Mouse (Mus musculus): ENCODE results near the gene Rfesd.

Gene Rfesd

DNA sequence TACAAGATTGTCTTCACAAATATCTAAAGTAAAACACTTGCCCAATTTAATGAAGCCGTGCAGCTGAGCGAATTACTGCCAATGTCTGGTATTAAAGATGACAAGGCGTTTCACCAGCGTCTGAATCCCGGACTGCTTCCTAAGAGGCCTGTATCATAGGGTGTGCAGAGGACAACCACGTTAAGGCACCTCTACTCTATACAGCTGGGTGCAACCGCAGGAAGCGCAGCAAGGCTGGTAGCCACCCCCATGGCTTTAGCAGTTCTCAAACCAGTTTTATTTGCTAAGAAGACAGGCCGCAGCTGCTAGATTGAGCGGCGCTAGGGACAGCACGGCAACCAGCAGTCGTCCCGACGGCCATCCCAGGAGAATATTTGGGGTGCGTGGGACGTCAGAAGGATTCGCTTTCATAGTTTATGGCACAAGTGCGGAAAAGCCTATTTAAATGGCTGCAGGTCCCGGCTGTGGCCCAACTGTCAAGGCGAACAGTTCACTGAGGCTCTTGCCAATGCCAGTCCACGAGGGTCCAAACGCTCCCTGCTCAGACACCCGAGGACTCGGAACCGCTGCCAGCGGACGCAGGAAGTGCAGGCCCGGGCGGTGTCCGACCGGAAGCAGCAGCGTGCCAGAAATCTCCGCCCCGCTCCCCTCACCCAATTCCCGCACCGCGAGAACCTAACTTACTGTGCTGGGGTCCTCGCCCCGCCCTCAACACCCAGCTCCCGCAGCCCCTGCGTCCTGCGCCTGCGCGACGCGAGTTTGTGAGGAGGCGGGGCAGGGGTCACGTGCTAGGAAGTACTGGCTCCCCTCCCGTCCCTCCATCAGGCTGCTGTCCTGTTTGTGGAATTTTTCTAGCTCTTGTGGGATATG is at the start of gene Rfesd:
Gene Rfesd (minus strand): TSS at position 746 of the 870 bp plus-strand sequence.
- DNase-seq (ENCODE audit: low spot score): peak; percentile 98

GRCm38 (mm10) chr13:76064363-76064945 is 45.9 kb upstream of the Rfesd start:
- no peak for DNase-seq (ENCODE audit: low spot score)

DNA sequence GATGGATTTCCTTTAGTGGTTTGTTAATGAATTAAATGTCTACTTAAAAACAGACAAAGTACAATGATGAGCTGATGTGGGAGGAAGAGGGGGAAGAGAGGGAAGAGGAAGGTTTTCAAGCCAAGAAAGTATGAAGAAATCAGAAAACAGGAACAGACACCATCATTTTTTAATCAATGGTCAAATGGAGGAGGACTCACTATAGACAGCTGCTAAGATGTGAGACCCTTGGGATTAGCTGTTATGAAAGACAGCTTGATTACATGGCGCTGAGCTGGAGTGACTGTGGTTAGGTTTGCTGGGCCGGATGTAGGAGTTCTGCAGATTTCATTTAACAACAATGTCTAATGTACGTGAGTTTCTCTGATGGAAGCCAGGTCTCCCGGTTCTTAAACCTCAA is 45.0 kb upstream of the Rfesd start:
- no peak for DNase-seq (ENCODE audit: low spot score)

- DNase-seq (ENCODE audit: low spot score): no peak
Observed at GRCm38 (mm10) chr13:76062569-76062968, 44.0 kb upstream of the Rfesd start.

DNA sequence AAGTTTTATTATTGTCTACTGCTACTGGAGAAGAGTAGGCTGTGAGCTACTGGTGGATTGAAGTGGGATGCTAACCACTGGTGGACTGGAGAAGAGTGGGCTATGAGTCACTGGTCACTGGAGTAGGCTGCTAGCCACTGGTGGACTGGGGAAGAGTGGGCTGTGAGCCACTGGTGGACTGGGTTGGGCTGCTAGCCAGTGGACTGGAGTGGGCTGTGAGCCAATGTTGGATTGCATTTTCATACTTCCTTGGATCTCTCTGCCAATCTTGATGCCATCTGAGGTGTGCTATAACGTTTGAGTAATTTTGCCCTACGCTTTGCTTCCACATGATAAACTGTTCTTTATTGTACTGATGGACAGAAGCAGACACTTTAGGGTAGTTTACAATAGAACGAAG is 43.6 kb upstream of the Rfesd start:
- DNase-seq (ENCODE audit: low spot score): no peak

DNA sequence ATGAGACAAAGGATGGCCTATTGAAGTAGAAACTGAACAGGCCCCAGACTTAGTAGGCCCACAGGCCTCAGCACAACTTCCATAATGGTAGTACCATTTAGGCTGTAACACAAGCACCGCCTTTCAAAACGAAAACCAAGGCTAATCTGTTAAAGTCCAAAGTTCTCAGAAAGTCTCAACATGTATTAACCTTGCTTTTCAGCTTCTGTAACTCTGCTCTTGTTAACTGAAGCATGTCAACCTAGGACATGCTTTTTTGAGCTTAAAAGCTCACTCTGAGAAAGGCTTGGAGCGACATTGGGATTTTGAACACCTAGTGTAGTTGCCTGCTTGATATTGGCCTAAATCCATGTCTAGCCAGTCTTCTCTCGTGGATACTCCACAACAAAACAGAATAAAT is 41.1 kb upstream of the Rfesd start:
- no peak for DNase-seq (ENCODE audit: low spot score)

GRCm38 (mm10) chr13:76057267-76058069 is 38.9 kb upstream of the Rfesd start:
- no peak for DNase-seq (ENCODE audit: low spot score)

- DNase-seq (ENCODE audit: low spot score): no peak
Observed at GRCm38 (mm10) chr13:76056896-76057266, 38.4 kb upstream of the Rfesd start, which contains the start of gene Gpr150. Gene Gpr150 (minus strand): TSS chr13:76056996.

DNA sequence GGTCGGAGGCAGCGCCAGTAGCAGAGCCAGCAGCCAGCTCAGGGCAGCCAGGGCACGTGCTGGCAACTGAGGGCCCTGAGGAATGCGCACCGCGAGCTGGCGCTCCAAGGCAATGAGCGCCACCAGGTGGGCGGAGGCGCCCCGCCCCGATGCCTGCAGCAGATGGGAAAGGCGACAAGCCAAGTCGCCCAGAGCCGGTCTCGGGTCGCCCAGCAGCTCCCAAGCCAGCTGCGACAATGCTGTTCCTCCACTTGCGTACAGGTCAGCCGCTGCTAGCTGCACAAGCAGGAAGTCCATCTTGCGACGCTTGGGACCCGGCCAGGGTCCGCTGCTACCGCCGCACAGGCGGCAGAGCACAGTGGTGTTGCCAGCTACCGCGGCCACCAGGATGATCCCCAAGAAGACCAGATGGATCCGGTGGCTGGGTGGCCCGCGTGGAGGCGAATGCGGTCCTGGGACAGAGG is 37.8 kb upstream of the Rfesd start:
- peak; percentile 71 for DNase-seq (ENCODE audit: low spot score)

DNA sequence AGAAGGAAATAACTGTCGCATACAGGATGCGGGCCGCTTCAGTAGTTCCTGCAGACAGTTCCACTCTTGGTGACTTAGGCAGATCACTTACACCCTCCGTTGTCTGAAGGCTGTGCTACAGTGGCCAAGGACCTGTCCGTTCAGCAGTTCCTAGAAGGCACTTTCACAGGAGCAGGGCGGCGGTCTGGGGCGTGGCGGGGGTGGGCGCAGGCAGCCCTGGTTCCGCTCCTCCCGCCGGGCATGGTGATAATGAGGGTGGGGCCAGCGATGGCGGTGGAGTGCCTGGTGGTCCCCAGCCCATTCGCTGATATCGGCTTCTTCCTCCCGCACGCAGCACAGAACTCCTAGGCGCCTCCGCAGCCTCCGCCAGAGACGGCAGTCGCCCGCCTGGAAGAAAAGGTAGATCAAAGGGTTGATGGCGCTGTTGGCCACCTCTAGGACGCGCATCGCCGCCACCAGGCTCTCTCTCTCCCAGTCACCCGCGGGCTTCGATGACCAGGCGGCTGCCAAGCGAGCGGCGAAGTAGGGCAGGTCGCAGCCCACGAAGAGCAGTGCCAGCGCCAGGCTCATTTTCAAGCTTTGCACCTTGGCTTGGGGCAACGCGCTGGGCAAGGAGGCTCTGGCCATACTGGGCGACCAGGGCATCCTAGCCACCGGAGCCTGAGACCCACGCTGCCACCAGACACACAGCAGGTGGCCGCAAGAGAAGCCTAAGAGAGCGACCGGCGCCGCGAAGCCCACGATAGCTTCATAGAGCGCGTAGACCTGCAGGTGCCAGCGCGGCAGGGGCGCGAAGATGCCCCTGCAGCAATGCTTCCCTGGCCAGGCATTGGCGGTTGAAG is 37.1 kb upstream of the Rfesd start:
- peak; percentile 19 for DNase-seq (ENCODE audit: low spot score)

GRCm38 (mm10) chr13:76044971-76045370 is 26.5 kb upstream of the Rfesd start:
- DNase-seq (ENCODE audit: low spot score): no peak

GRCm38 (mm10) chr13:76042455-76042854 is 23.9 kb upstream of the Rfesd start:
- no peak for DNase-seq (ENCODE audit: low spot score)

DNA sequence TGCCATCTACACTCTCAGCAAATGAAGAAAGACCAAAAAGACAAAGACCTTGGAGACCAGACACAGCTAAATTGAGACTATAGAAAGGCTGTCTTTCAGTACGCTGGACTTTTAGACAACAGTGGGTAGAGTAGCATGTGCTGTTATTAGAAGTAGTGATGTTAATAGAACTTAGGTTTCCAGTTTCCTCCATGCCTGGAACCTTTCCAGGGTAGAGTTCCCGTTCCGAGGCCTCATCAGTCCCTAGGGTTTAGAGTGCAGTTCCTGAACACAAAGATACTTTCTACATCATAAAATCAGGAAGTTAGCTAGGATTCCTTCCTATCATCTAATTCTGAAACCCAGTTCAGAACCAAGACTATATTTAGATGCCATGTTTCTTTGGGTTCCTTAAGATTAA is 6.1 kb upstream of the Rfesd start:
- no peak for DNase-seq (ENCODE audit: low spot score)

DNA sequence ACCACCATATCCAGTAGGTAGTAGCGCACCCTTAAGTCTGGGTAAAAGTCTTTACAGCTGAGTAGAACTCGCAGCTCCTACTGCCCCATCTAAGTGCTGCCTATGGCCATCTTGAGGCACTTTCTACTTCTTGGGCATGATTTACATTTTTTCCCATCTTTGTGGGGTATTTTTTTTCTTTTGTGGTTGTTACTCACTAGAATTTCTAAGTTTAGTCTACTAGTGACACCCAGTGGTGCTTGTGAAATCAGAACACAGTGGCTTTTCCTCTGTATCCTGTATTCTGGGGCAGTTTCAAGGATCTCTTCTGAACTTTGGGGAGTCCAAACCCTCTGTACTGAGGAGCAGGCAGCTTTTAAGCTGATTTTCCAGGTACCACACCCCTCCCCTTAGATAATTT is 3.3 kb upstream of the Rfesd start:
- DNase-seq (ENCODE audit: low spot score): no peak

GRCm38 (mm10) chr13:76018844-76019400 is 403 bp upstream of the Rfesd start:
- no peak for DNase-seq (ENCODE audit: low spot score)

DNA sequence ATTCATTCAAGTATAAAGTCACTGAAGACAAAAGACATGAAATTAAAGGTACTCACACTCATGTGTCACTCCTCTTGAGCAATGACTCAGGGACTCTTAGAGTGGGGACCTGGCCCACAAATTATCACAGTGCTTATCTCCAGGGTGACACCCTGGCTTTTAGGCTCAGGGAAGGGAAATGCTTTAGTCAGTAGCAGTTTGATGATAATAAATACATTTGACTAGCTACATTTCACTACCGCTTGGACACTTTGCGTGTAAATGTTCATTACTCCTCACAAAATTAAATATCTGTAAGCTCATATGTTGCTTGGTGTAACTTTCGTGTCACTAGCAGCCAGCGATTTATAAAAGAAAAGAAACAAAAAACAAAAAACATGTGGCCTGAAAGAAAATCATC is 1.1 kb downstream of the Rfesd start:
- DNase-seq (ENCODE audit: low spot score): no peak

DNA sequence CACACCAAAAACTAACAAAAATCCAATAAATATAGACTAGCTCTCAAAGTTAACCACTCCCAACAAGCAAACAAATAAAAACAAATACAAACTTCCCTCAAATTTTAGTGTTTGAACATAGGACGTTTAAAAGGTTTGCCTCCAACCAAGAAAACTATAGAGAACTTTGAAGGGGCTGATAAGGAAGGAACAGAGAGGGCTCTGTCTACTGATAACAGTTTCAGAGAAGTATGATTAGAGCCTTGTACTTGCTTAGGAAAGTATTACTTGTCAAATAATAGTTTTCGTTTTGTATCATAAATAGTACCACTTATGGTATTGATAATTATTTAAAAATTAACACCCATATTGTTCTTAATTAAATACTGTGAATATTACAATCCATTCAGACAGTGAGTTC is 4.0 kb downstream of the Rfesd start:
- DNase-seq (ENCODE audit: low spot score): no peak

DNA sequence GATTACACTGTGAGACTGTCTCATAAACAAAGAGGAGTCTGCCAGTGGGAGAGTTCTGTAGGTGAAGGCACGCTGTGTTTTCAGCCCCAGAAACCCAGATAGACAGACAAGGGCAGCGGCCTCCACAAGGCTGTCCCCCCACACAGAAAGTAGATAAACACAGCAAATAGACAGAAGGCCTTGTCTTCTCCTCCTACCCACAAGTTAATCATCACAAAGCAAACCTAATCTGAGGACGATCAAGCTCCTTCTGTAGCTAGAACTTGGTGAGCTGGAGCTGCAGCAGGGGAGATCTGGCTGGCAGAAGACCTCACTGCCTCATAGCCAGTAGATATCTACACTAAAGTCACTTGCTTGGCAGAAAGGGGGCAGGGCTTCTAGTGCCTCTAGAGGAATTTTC is 15.2 kb downstream of the Rfesd start:
- DNase-seq (ENCODE audit: low spot score): peak; percentile 24

DNA sequence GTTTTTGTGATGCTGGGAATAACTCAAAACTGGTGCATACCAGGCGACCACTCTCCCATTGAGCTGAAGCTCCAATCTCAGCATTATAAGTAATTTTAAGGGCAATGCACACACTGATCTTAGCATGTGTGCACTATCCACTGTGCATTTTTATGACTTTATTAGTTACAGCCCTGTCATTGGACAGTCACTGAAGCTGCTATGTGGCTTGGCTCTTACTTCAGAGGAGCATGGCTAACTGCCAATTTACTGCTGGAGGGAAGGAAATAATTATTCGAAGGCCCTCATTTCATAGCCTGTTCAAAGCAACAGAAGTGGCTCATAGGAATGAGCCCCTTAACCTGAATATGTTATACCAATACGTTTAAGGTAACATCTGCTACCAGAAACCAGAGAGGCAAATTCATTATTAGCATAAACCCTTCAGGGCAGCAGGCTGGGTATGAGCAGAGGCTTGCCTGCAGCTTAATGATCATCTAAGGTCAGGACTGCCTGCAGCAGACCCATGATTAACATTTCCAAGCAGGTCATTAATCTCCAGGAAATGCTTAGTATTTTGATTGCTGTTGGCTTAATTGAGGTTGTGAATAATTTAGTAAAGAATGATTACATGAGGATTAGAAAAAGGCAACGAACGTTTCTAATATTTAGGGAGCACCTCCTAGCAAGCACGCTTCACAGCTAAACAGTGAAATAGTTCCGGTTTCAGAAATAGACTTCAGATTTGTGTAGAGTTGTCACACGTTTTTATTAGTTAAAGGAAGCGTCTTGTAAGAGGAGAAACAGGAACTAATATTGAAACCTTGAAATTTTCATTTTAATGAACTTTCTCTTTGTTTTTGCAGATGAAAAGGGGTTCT is 26.1 kb downstream of the Rfesd start:
- no peak for DNase-seq (ENCODE audit: low spot score)

DNA sequence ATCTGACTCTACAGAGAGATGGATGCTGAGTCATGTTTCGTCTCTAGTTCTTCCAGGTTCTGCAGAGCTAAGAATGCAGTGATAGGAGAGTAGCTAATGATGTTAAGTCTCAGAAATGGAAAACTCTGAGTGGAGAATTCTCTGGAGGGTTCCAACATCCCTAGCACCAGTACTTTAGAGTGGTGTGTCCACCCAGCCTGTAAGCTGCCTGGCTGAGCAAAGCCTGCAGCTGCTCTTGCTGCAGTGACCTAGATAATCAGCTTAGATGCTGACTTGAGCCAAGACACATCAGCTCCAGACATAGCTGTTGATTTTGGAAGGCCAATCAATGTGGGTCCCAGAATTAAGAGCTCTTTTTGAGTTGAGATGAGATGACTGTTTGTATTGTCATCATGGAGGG is 30.4 kb downstream of the Rfesd start:
- no peak for DNase-seq (ENCODE audit: low spot score)

Data from ovary, postnatal 36 days (tissue).